Mouse (Mus musculus): ENCODE measurements around the gene Atg10.

Atg10 gene

GRCm38 (mm10) chr13:90995034-90995629 is 228.6 kb downstream of the Atg10 start:
- DNase-seq, result no peak

DNA sequence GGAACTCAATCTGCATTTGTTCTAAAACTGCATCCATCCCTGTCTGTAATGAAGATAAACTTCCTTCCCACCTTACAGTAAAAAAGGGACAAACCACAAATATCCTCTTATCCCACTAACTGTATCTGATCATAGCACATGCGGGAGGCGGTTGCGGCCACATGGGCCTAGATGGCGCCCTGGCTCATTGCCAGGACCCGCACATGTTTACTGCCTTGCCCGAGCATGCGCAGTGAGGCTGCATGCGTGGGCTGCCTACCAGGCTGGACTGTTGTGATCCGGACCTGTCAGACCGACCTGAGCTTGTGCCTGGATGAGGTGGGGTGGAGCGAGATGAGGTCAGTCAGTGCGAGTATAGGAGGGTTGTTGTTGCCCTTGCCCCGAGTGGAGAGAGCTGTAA is 230.2 kb downstream of the Atg10 start:
- no peak for DNase-seq

DNA sequence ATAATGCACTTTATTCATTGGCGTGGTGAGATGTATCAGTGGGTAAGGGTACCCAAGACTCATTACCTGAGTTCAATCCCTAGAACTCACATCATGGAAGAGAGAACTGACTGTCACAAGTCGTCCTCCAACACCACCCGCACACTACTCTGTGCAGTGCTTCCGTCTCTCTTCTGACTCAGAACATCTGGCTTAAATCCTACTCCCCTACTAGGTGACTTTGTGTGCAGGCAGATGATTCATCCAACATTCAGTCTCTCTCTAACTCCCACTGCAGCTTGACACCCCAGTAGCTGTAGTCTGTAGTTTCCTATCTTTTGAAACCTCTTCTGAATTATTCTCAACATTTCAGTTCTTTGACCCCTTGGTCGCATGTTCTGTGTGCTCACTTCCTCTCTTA is 230.8 kb downstream of the Atg10 start:
- DNase-seq, result no peak

DNA sequence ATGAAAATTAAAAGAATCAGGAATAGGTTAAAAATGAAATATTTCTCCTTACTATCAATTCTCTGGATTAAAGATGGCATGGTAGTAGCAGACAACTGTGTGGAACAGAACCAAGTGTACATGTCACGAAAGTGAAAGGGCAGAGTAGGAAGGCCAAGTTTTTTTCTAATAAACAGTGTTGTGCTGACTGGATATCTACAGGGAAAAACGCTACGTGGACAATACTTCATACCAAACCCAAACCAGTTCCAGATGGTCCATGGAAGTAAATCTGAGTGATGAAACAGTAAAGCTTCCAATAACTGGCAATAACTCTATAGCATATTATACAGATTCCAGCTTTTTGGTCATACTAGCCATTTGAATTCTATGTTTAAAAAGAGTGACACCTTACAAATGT is 235.5 kb downstream of the Atg10 start:
- DNase-seq, result no peak

DNA sequence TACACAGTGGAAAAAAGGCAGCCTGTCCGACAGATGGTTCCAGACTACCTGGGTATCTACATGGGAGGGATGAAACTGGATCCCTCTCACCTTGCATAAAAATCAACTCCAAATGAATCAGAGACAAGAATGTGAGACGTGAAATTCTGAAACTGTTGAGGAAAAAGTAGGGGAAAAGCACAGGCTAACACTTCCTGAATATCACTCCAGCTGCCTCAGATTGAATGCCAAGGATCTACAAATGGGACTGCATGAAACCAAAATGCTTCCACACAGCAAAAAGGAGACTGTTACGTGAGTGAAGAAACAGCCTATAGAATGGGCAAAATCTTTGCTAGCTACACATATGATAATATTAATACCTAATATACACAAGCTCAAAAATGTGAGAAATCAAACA is 238.4 kb downstream of the Atg10 start:
- no peak for DNase-seq

- DNase-seq, result no peak
These were observed 239.7 kb downstream of the Atg10 start for GRCm38 (mm10) chr13:90984073-90984472.

GRCm38 (mm10) chr13:90981798-90982197 is 242.0 kb downstream of the Atg10 start:
- DNase-seq, result no peak

- DNase-seq, result no peak
These were observed 242.7 kb downstream of the Atg10 start for GRCm38 (mm10) chr13:90980878-90981674.

GRCm38 (mm10) chr13:90977057-90977456 is 246.7 kb downstream of the Atg10 start:
- no peak for DNase-seq

DNA sequence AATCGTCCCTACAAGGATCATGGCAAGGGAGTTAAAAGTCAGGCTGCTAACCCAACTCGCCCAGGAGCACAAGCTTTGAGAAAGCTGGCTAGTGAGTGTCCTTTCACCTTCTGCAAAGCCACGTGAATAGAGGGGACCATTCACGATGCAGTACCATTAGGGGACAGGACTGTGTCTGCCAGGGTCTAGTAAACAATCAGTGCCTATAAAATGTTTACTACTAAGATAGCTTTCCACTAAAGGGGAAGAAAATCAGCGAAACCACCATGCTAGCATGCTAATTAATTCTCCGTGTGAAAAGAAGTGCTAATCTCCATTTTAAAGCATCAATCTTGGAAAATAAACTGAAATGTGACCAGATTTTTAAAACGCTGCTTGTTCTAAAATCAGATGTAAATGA is 250.4 kb downstream of the Atg10 start:
- DNase-seq, result no peak

DNA sequence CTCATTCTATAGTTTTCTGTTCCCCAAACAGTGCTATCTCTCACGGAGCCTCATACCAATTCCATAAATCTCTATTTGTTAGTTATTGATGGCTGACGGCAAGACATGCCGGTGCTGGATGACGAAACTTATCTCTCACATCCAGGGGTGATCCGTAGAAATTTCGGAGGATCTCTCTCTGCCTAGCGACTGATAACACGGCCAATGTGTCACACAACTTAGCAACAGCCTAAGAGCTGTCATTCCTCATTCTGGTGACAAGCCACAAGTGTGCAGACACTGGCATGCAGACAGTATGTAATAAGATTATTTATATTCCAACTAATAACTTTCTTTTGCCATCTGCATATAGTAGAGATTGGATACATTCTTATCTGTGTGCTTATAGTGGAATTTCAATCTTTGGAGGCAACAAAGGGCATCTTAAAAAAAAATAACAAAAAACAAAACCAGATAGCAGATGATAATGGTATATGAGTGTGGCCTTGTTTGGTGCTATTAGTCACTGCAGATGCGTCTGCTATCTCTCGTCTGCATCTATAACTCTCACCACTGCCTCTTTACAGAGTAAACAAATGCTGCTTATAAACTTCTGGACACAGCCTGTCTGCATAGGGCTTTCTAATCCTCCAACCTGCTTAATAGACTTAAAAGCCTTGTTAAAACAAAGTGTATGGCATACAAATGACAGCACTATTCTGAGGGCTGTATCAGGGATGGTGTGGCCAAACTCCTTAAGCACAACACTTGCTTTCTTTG is 253.3 kb downstream of the Atg10 start:
- DNase-seq, result no peak

- no peak for DNase-seq
These were observed 254.8 kb downstream of the Atg10 start for GRCm38 (mm10) chr13:90968940-90969339.

DNA sequence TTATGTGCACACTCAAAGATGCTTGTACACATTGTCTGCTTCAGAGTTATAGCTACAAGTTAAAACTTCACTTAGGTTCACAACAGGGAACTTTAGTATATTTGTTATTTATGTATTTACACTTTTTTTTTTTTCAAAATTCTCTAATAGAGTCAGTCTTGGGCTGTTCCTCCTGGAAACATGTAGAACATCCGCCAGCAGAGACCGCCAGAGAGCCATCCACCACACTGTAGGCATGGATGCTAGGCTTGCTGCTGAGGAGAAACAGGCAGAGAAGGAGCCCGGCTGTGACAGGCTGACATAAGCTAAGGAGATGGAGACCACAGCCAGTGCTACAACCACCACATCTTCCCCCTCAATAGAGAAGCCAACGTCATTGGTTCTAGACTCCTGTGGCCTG is 256.3 kb downstream of the Atg10 start:
- DNase-seq, result peak; percentile 81

- DNase-seq, result no peak
These were observed 257.8 kb downstream of the Atg10 start for GRCm38 (mm10) chr13:90965996-90966395.

DNA sequence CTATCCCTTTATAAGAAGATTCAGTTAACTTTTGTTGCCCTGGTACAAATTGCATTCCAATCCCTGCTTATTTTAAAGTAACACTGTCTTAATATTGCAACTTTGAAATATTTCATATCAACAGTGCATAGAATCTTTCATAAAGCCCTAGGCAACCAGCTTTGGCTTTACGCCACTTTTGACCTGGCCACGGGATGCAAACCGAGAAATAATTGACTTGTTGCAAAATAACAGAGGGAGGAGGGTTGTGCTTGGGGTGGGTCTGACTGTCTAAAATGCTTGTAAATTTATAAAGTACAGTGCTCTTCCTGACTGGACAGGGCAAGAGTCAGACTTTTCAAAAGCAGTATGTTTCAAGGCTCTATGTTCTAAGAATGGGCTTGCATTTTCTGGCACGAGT is 259.3 kb downstream of the Atg10 start:
- DNase-seq, result no peak

DNA sequence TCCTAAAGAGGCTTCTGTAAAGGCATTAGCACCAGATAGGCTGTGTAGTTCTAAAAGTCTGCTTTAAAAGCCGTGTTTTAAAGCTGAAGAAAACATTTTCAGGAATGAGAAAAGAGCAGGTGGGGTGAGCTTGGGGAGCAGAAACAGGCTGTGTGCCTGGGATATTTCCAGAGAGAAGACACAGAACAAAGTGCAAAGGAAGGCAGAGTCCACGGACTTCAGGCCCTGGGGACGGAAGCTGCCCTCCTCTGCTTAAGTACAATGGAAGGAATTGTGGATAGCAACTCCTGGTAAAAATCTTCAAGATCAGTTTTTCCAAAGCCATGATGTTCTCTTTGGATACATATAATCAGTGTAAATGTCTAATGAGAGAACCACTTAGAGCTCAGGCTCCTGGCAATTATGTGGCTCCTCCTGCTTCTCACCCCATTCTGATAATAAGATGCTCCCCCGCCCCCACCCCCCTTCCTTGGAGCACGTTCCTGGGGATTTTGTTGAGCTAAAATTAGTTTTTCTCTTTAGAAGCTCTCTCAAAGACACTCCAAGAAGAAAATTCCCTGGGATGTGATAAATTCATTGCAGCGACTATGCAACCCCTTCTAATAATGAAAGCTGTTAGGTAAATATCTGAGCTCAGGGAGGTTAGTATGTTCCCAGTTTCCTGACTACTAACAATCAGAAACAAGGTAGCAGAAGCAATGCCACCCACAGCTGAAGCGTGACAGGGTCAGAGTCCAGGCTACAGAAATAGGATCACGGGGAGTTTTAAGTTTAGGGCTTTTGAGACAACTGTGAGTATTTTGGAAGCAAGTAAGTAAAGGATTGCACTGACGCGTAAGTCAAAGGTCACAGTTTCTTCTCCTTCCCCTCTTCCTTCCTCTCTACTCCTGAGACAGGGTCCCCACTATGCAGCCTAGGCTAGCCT is 260.7 kb downstream of the Atg10 start:
- DNase-seq, result no peak

GRCm38 (mm10) chr13:90960591-90960990 is 263.2 kb downstream of the Atg10 start:
- no peak for DNase-seq

DNA sequence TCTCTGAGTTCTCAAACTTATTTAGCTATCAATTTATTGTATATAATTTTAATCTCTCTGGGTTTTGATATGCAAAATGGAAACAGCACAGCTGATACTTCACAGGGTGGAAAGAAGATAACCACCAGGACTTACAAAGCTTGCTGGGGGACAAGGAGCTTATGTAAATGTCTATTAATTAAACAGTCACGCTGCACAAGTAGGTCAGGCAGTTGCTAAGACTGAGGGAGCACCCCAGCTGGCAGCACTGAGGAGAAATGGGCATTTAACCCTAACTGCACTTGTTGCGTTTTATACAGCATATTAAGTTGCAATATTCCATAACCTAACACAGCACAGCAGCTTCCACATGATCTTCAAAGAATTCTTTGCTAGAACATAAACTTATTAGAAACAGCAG is 264.9 kb downstream of the Atg10 start:
- DNase-seq, result no peak

- DNase-seq, result no peak
These were observed 284.2 kb downstream of the Atg10 start for GRCm38 (mm10) chr13:90939600-90939999.

DNA sequence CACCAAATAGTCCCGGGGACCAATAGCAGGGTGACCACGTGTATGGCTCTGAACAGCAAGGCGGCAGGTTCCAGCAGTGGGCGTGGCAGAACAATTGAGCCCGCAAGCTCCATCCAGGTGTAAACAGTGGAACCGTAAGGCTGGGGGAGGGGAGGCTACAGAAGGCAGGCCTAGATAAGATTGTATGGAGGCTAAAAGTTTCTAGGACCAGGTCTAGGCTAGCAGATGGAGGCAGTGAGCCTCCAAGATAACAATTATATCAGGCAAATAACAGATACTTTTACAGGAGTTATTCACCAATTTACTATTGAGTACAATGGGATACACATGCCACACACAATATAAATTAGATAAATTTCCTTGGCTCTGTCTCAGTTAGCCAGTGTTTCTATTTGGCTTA is 284.6 kb downstream of the Atg10 start:
- DNase-seq, result no peak

- no peak for DNase-seq
These were observed 287.9 kb downstream of the Atg10 start for GRCm38 (mm10) chr13:90935852-90936251.

DNA sequence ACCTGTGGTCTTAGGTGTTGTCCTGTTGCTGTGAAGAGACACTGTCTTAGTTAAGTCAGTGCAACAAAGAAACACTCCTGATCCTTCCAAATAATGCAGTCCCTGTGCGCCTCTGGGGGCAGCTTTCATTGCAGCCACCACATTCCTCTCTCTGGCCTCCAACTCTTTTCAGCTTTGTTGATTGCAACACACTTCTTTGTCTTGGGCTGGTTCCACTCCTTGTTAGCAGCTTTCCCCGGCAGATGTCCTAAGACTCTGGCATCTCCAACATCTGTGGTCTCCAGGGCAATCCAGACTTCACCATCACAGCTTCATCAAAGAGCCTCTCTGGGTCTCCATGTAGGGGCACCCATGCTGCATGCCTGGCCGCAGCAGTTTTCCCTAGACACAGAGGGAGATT is 290.5 kb downstream of the Atg10 start:
- DNase-seq, result no peak

DNA sequence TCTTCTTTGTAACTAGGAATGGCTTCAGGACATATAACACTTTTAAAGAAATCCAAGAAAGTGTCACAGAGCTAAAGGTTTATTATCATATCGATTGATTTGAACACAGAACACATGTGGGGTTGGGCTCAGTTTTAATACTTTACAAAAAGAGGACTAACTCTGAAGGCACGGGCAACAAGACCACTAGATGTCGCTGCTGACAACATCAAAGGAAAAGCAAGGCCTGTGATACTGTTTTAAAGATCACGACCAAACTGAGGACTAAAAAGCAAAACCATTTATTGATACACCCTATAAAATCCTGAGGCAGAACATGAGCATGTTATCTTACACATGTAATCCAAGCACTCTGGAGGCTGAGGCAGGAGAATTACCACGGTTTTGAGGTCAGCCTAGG is 293.9 kb downstream of the Atg10 start:
- DNase-seq, result peak; percentile 71
